Mouse (Mus musculus) monocyte, adult 59 days (primary cell): ENCODE data around the gene Cst3. TPM values are rescaled to one million over a fixed set of nuclear protein-coding genes. Genes with fewer than 3 reads are reported as not detected.

Experiments used
- total RNA-seq, 2 experiments: library from RNA; stranded (reverse); gene quantifications; one replicate each; pipeline ENCODE4 v1.2.4; 2023

Cst3 gene
- total RNA-seq: 1,000 to 10,000 TPM; 2,392 to 2,423 TPM

GRCm38 (mm10) chr2:148875335-148875811 lies at the start of gene Cst3:
TSS of gene Cst3 (minus strand) at chr2:148875692.

GRCm38 (mm10) chr2:148864966-148865365 lies 10.5 kb downstream of the Cst3 start, which contains the start of gene 9230104L09Rik:
TSS of gene 9230104L09Rik (minus strand) at chr2:148865038.

GRCm38 (mm10) chr2:148834912-148835311 lies 40.6 kb downstream of the Cst3 start, which contains the start of gene Cst9:
TSS of gene Cst9 (plus strand) at chr2:148835147.

Other genes with a start within 250 kb of the Cst3 start
- 10 to 100 TPM; 14.8 to 20.8 TPM for gene Nxt1, start 203.1 kb downstream of the Cst3 start, total RNA-seq
- gene Gzf1, start 194.7 kb downstream of the Cst3 start, total RNA-seq: 10 to 100 TPM; 19.4 to 24.2 TPM
- 1 to 10 TPM; 1.4 TPM for gene Napb, start 143.2 kb downstream of the Cst3 start, total RNA-seq
- gene Cstl1, start 125.3 kb downstream of the Cst3 start, total RNA-seq: not detected
- not detected for gene Cst11, start 104.2 kb downstream of the Cst3 start, total RNA-seq
- not detected for gene 8030411F24Rik, start 93.7 kb downstream of the Cst3 start, total RNA-seq
- gene Cst12, start 86.3 kb downstream of the Cst3 start, total RNA-seq: not detected
- not detected for gene Cst8, start 76.9 kb downstream of the Cst3 start, total RNA-seq
- gene Cst13, start 55.6 kb downstream of the Cst3 start, total RNA-seq: not detected
- not detected for gene Cst9, start 40.5 kb downstream of the Cst3 start, total RNA-seq
- gene 9230104L09Rik, start 10.7 kb downstream of the Cst3 start, total RNA-seq: not detected
- gene Gm1330, start 127.6 kb upstream of the Cst3 start, total RNA-seq: not detected
- not detected for gene Gm10750, start 141.5 kb upstream of the Cst3 start, total RNA-seq